Mouse (Mus musculus) heart, embryonic 11.5 days (tissue): Measurements from ENCODE around the gene Gm14685. TPM values are rescaled to one million over a fixed set of nuclear protein-coding genes. Genes with fewer than 3 reads are reported as not detected.
"Not testable (repeated sequence)": the region's sequence is repeated elsewhere in the genome, so short reads cannot be mapped to it uniquely, and the experiment has no call there.

Experiments used
- ATAC-seq: fragments of 200-750 bp; cut with Nextera tagmentation; replicated peaks from 2 replicates; pipeline ENCODE4 v1.8.0; 2017; ENCODE audit warnings: moderate library complexity; ENCODE audit not compliant: insufficient number of reproducible peaks, low FRiP score, low TSS enrichment
- H3K27ac ChIP-seq: fragments of 300-500 bp; sonication (generic); 2 replicates; pipeline ENCODE4 v1.5.1; 2014; ENCODE audit warnings: mild to moderate bottlenecking, low read depth, low read length
- H3K27me3 ChIP-seq: fragments of 300-500 bp; sonication (generic); 2 replicates; pipeline ENCODE4 v1.6.1; 2014; ENCODE audit warnings: mild to moderate bottlenecking, low read length, mixed read lengths; ENCODE audit not compliant: control insufficient read depth, insufficient read depth
- H3K36me3 ChIP-seq: fragments of 300-500 bp; sonication (generic); 2 replicates; pipeline ENCODE4 v1.6.1; 2014; ENCODE audit warnings: mild to moderate bottlenecking, low read length, moderate library complexity, mixed read lengths; ENCODE audit not compliant: control insufficient read depth, insufficient read depth
- H3K4me1 ChIP-seq: fragments of 300-500 bp; sonication (generic); 2 replicates; pipeline ENCODE4 v1.6.1; 2014; ENCODE audit warnings: low read length; ENCODE audit not compliant: control insufficient read depth, insufficient read depth
- H3K4me2 ChIP-seq: fragments of 300-500 bp; sonication (generic); 2 replicates; pipeline ENCODE4 v1.6.1; 2014; ENCODE audit warnings: mild to moderate bottlenecking, moderate library complexity
- H3K4me3 ChIP-seq: fragments of 300-500 bp; sonication (generic); 2 replicates; pipeline ENCODE4 v1.5.1; 2014; ENCODE audit warnings: low read depth, low read length
- H3K9ac ChIP-seq: fragments of 300-500 bp; sonication (generic); 2 replicates; pipeline ENCODE4 v1.6.1; 2014; ENCODE audit warnings: mild to moderate bottlenecking, low read depth, low read length, moderate library complexity
- H3K9me3 ChIP-seq: fragments of 300-500 bp; sonication (generic); replicated peaks from 2 replicates; pipeline ENCODE4 v1.6.1; 2016; ENCODE audit warnings: low read length; ENCODE audit not compliant: control insufficient read depth
- WGBS: fragments of 180-500 bp; shearing (Covaris S2); extraction: QIAGEN DNeasy Blood & Tissue Kit; methylation state at CpG from one replicate; pipeline ENCODE4 v1.1.7; 2014; ENCODE audit not compliant: insufficient replicate concordance; 5-methylcytosine and 5-hydroxymethylcytosine counted together
- polyA plus RNA-seq: library from polyadenylated mRNA; unstranded; fragments of >200 nt; fragmentation: Nextera tagmentation; extraction: Ambion mirVana; gene quantifications from 2 replicates; pipeline ENCODE4 v1.2.1, GENCODE M21; 2014

The Gm14685 gene
- 0.14 TPM in 1 of 2 replicates, not detected in the other for polyA plus RNA-seq

GRCm38 (mm10) chrX:73116747-73117146 lies at the start of gene Gm14685:
Gm14685 (plus strand) TSS chrX:73117047.
- H3K9me3 ChIP-seq, H3K27ac ChIP-seq, H3K4me1 ChIP-seq, H3K27me3 ChIP-seq, H3K9ac ChIP-seq, H3K36me3 ChIP-seq, ATAC-seq, H3K4me3 ChIP-seq, H3K4me2 ChIP-seq: not testable (repeated sequence)
- no CpG with 5 or more reads among the region's 7 CpGs for WGBS

DNA sequence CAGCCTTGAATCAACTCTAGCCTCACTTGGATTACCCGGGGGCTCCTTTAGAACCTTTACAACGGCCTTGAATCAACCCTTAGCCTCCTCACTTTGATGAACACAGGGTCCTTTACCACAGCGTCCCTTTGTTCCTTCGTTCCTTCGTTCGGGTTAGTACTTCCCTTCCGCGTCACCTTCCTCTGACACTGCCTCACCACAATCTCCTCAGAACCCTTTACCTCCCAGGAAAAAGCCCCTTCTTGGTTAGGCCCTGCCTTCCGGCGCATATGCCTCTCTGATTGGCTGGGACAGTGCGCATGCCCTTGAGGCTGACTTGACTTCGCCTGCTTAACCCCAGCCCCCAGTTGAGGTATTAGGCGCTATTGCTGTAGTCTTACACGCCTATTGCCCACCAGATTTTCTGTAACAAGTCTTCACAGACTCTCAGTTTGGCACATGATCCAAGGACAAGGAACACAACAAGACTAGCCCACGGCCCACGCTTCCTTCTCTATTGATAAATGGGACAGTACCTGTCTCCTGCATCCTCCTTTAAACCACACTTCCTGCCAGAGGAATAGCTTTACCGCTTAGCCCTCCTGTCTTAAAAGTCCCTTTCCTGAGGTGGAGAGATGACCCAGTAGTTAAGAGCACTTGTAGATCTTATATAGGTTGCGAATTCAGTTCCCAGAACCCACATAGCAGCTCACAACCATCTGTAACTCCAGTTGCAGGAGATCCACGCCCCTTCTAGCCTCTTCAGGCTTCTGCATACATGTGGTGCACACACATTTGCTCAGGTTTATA lies 34.4 kb upstream of the Gm14685 start, which contains the start of gene Xlr4a:
Gene Xlr4a, minus strand, starts transcription at position 212 of the 789 bp plus-strand sequence.
- not testable (repeated sequence) for H3K4me2 ChIP-seq, H3K27ac ChIP-seq, H3K9ac ChIP-seq, ATAC-seq, H3K36me3 ChIP-seq, H3K27me3 ChIP-seq, H3K4me1 ChIP-seq, H3K4me3 ChIP-seq, H3K9me3 ChIP-seq
- WGBS, result 67% methylated on average over 19 of the region's 19 CpGs

GRCm38 (mm10) chrX:73096941-73097508 lies 19.8 kb upstream of the Gm14685 start, which contains the start of gene Xlr3a:
Xlr3a (minus strand) TSS chrX:73097095.
- WGBS, result 68% methylated on average over 11 of the region's 13 CpGs
- not testable (repeated sequence) for H3K4me2 ChIP-seq, H3K27ac ChIP-seq, ATAC-seq, H3K27me3 ChIP-seq, H3K9me3 ChIP-seq, H3K36me3 ChIP-seq, H3K4me3 ChIP-seq, H3K4me1 ChIP-seq, H3K9ac ChIP-seq

GRCm38 (mm10) chrX:73122859-73123829 lies 6.3 kb downstream of the Gm14685 start:
- WGBS, result no CpG with 5 or more reads among the region's 12 CpGs
- not testable (repeated sequence) for H3K4me2 ChIP-seq, H3K27ac ChIP-seq, H3K4me1 ChIP-seq, H3K9ac ChIP-seq, ATAC-seq, H3K9me3 ChIP-seq, H3K4me3 ChIP-seq, H3K36me3 ChIP-seq, H3K27me3 ChIP-seq

DNA sequence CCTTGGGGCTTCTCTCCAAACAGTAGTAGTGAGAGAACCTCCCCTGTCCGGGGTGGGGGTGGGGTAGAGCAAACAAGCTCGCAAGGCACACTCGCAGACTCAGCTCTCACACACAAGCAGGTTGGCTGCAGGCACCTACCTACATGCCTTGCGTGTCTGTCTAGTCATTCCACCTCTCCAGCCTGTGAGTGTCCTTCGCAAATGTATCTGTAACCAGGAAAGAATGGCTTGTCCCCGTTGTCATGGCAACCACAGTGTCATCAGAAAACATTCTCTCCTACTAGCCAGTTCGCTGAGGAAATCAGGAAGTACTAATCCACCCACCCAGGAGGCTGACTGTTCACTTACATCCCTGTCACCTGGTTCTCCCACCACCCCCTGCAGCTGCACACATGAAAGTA lies 26.4 kb downstream of the Gm14685 start:
- ATAC-seq, H3K36me3 ChIP-seq, H3K4me2 ChIP-seq, H3K4me3 ChIP-seq, H3K4me1 ChIP-seq, H3K9me3 ChIP-seq, H3K9ac ChIP-seq, H3K27ac ChIP-seq, H3K27me3 ChIP-seq: not testable (repeated sequence)
- no CpG with 5 or more reads among the region's 7 CpGs for WGBS

DNA sequence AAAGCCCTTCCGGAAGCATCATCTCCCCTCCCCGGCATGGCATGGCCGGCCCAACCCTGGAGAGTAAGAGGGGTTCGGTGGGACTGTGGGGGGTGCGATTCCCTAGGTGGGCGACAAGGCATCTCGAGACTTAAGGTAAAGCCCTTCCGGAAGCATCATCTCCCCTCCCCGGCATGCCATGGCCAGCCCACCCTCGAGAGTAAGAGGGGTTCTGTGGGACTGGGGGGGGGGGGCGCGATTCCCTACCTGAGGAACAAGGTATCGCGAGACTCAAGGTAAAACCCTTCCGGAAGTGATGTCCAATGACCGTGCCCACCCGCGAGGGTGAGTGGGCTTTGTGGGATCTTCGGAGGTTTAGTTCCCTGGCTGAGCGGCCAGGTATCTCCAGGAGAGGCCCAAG lies 31.6 kb downstream of the Gm14685 start, which contains the start of gene Xlr5b:
Gene Xlr5b, plus strand, starts transcription at position 301 of the 400 bp plus-strand sequence.
- not testable (repeated sequence) for H3K4me3 ChIP-seq, H3K27me3 ChIP-seq, H3K27ac ChIP-seq, H3K4me1 ChIP-seq, H3K36me3 ChIP-seq, H3K9ac ChIP-seq, H3K4me2 ChIP-seq, ATAC-seq, H3K9me3 ChIP-seq
- no CpG with 5 or more reads among the region's 20 CpGs for WGBS

- H3K4me3 ChIP-seq, H3K36me3 ChIP-seq, H3K4me2 ChIP-seq, H3K9me3 ChIP-seq, ATAC-seq, H3K27me3 ChIP-seq, H3K27ac ChIP-seq, H3K9ac ChIP-seq, H3K4me1 ChIP-seq: not testable (repeated sequence)
- WGBS, result no CpG with 5 or more reads among the region's 7 CpGs
Observed at GRCm38 (mm10) chrX:73149350-73149749, 32.5 kb downstream of the Gm14685 start, which contains the start of gene DXBay18. DXBay18 (minus strand) TSS chrX:73149450.

GRCm38 (mm10) chrX:73176889-73177288 lies 60.0 kb downstream of the Gm14685 start, which contains the start of gene Spin2d:
Spin2d (minus strand) TSS chrX:73176989.
- H3K27me3 ChIP-seq, H3K36me3 ChIP-seq, H3K4me3 ChIP-seq, H3K9ac ChIP-seq, H3K9me3 ChIP-seq, ATAC-seq, H3K4me1 ChIP-seq, H3K27ac ChIP-seq, H3K4me2 ChIP-seq: not testable (repeated sequence)
- 74% methylated on average over 4 of the region's 15 CpGs for WGBS
